Mouse (Mus musculus) adrenal gland, postnatal 36 days (tissue): ENCODE measurements around the gene Hsd17b7. TPM values are rescaled to one million over a fixed set of nuclear protein-coding genes. Genes with fewer than 3 reads are reported as not detected.

Experiments used
- DNase-seq, 2 experiments: peaks; one replicate each; pipeline ENCODE4 v3.0.0; 2021; ENCODE audit warnings: mixed read lengths in 1 of 2
- total RNA-seq, 2 experiments: library from RNA; stranded (reverse); gene quantifications; 2 replicates each; pipeline ENCODE4 v1.2.3; 2021

Hsd17b7 gene
- total RNA-seq, 2 experiments from 2014 or later = 25.2 to 87.2 TPM

- DNase-seq = peak; percentile 47 to 57
Observed at GRCm38 (mm10) chr1:169934005-169934725, 34.9 kb downstream of the Hsd17b7 start.

GRCm38 (mm10) chr1:169932122-169932746 is 36.8 kb downstream of the Hsd17b7 start:
- DNase-seq = no peak

GRCm38 (mm10) chr1:169931698-169932097 is 37.3 kb downstream of the Hsd17b7 start:
- DNase-seq = no peak

GRCm38 (mm10) chr1:169928454-169928971 is 40.5 kb downstream of the Hsd17b7 start, which contains the start of gene Ccdc190:
Gene Ccdc190, plus strand, starts transcription at chr1:169928648.
- peak; percentile 12 to 62 for DNase-seq

GRCm38 (mm10) chr1:169927753-169928369 is 41.2 kb downstream of the Hsd17b7 start:
- no peak for DNase-seq

- peak; percentile 30 to 39 for DNase-seq
Observed at GRCm38 (mm10) chr1:169924567-169924966, 44.5 kb downstream of the Hsd17b7 start.

GRCm38 (mm10) chr1:169921710-169922211 is 47.3 kb downstream of the Hsd17b7 start:
- peak in 1 of 2 experiments; percentile 52 for DNase-seq

- DNase-seq = peak; percentile 77 to 79
Observed at GRCm38 (mm10) chr1:169919211-169919610, 49.8 kb downstream of the Hsd17b7 start.

GRCm38 (mm10) chr1:169917998-169918397 is 51.0 kb downstream of the Hsd17b7 start:
- DNase-seq = peak; percentile 69 to 79

- no peak for DNase-seq
Observed at GRCm38 (mm10) chr1:169917115-169917796, 51.8 kb downstream of the Hsd17b7 start.

- peak in 1 of 2 experiments; percentile 15 for DNase-seq
Observed at GRCm38 (mm10) chr1:169916659-169917058, 52.4 kb downstream of the Hsd17b7 start.

- no peak for DNase-seq
Observed at GRCm38 (mm10) chr1:169911526-169911925, 57.5 kb downstream of the Hsd17b7 start.

- no peak for DNase-seq
Observed at GRCm38 (mm10) chr1:169910751-169911150, 58.3 kb downstream of the Hsd17b7 start.

- DNase-seq = no peak
Observed at GRCm38 (mm10) chr1:169909659-169910058, 59.4 kb downstream of the Hsd17b7 start.

GRCm38 (mm10) chr1:169909163-169909562 is 59.9 kb downstream of the Hsd17b7 start:
- no peak for DNase-seq

- DNase-seq = no peak
Observed at GRCm38 (mm10) chr1:169900771-169901336, 68.2 kb downstream of the Hsd17b7 start.

Other genes starting within 250 kb of the Hsd17b7 start
- gene Rgs4, start 221.6 kb downstream of the Hsd17b7 start, total RNA-seq = 10 to 100 TPM; 45.0 to 55.9 TPM
- under 1 TPM; 0.43 to 0.66 TPM for gene Ccdc190, start 40.6 kb downstream of the Hsd17b7 start, total RNA-seq
- 10 to 100 TPM; 19.5 to 20.3 TPM for gene Ddr2, start 141.5 kb upstream of the Hsd17b7 start, total RNA-seq
- gene Uap1, start 205.7 kb upstream of the Hsd17b7 start, total RNA-seq = 10 to 100 TPM; 57.5 to 65.4 TPM
- 10 to 100 TPM; 72.7 to 75.4 TPM for gene Uhmk1, start 246.2 kb upstream of the Hsd17b7 start, total RNA-seq